Mouse (Mus musculus): ENCODE data around the gene Ephb6.

DNA sequence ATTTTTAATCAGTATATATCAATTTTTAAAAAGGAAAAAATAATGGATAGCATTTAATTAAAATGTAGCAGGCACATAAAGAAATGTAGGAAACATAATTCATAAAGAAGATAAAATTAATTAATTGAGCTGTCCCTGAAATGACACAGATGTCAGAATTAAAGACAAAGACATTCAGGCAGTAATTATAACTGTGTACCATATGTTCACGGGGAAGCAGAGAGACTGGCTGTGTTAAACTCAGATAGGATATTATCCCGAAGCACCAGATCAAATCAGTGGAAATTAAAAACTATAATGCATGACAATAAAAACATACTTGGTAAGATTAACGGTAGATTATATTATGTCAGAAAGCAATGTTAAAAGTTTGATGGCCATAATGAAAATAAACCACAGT lies 36.2 kb upstream of the Ephb6 start:
- no peak for TF ChIP-seq POLR2A (IDR thresholded peaks at IDR 0.05; ENCODE audit: borderline replicate concordance, extremely low read depth, low read depth, low read length)
- no peak for TF ChIP-seq CTCF (IDR thresholded peaks at IDR 0.05; ENCODE audit: insufficient read depth, low read length)
